Mouse (Mus musculus) T-helper 2 cell (primary cell): ENCODE measurements around the gene Rab5if.
"Not testable (repeated sequence)": the region's sequence is repeated elsewhere in the genome, so short reads cannot be mapped to it uniquely, and the experiment has no call there.

Experiments
- in situ Hi-C: fragments of 300-600 bp; cut with MboI, MseI; formaldehyde crosslinking; loops from one replicate; pipeline ENCODE4 v1.15.1; 2025; ENCODE audit warnings: high pct_unique_total_duplicates

The Rab5if gene

DNA sequence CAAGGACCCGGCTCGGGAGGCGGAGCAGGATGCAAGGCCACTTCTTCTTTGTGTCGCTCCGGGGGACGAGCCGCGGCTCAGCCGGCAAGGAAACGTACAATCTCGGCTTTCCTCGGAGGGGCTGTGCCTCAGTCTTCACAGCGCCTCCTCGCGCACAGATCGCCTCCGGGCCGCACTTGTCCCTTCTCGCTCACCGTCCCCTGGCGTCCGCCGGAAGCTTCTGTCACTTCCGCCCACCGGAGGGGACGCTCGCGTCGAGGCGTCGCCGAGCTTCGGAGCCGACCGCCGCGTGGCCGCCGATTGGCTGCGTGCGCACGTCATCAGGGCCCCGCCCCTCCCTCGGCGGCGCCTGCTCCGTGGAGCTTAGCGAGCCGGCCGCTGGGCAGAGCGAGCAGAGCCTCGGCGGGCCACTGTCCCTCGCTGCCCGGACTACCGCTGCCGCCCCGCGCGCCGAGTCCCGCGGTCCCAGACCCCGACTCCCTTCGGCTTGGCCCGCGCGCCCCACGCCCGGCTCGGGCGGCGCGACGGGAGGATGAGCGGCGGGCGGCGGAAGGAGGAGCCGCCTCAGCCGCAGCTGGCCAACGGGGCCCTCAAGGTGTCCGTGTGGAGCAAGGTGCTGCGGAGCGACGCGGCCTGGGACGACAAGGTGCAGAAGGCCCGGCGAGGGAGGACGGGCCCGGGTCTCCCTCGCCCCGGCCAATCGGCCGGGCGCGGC, at the start of gene Rab5if:
Gene Rab5if, plus strand, starts transcription at position 357 of the 715 bp plus-strand sequence.
- in situ Hi-C loops: no loop called here

GRCm38 (mm10) chr2:156814344-156814801, 48.6 kb upstream of the Rab5if start:
- in situ Hi-C loops: no loop called here

DNA sequence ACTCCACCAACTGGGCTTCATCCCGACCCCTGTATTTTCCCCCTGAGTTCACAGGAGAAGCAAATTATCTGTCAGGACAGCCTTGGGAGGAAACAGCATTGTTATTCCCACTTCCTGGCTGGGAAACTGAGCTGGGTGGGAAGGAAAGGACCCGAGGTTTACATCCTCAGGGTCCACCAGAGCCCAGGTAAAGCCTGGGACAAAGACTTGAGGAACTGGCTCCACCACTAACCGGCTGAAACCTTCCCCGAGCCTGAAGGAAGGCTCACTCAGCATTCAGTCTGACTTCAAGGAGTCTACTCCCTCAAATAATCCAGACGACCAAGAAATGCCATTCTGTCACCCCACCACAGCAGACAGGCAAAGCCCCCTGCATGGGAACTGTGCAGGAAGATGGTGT, 48.0 kb upstream of the Rab5if start:
- in situ Hi-C loops: no loop called here

DNA sequence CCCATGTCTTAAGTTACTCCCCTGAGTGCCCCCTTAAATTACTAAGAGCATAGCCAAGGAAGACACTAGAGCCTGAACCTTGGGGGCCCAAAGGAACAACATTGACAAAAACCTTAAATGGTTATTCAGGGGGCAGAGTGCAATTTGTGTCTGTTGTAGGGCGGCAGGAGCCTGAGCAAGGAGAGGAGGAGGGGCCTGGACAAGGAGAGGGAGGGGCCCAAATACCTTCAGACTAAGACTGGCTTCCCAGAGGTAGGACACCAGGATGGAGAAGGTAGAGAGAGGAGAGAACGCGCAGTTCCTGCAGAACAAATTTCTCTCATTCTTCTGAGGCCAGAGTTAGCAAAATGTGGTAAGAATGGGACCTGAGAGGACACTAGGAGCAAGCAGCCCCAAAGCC, 47.5 kb upstream of the Rab5if start:
- in situ Hi-C loops: no loop called here

DNA sequence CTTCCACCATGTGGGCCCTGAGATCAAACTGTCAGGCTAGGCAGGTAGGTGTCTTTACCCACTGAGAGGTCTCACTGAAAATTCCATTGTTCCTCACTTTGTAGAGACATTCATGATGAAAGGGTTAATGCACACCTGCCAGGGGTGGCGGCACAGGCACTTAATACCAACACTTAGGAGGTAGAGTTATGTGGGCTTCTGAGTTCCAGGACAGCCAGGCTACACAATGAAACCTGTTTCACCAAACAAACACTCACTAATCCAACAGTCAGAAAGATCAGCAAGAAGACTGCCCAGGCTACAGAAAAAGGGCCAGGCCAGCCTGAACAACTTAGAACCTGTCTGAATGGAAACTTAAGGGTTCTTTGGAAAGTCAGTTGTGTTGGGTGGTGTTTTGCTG, 46.8 kb upstream of the Rab5if start:
- in situ Hi-C loops: no loop called here

- in situ Hi-C loops: not testable (repeated sequence)
Observed at GRCm38 (mm10) chr2:156825128-156825527, 37.8 kb upstream of the Rab5if start.

DNA sequence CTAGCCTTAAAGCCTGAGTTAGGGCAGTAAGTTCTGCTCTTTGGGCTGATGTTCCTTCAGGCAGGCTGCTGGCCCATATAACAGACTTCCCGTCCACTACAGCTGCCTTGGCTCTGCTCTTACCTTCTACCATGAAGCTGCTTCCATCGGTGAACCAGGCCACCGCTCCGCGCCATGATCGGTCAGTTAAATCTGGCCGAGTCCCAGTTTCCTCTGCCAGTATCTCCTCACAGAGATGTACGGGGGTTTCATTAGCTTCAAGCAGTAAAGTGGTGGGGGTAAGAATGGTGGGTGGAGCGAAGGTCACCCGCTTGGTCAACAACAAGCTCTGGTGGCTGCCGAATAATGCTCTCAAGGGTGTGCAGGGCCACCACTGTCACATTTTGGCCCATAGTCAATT, 28.6 kb upstream of the Rab5if start:
- in situ Hi-C loops: no loop called here

DNA sequence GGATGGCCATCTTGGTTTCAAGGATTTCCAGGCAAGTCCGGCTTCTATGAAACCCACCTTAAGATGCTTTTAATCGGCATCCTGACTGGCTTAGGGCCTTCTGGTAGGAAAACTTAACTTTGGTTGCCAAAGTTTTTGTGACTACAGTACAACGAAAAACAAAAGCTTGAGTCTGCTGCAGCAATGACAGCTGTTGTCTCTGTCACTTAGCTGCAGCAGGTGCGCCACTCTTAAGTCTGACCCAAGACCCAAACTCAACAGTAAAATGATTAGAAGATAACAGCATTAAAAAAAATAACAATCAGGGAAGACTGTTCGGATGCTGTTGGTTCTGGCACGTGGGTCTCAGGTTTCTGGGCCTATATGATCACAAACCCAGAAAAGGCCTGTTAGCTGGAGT, 24.1 kb upstream of the Rab5if start:
- in situ Hi-C loops: no loop called here

DNA sequence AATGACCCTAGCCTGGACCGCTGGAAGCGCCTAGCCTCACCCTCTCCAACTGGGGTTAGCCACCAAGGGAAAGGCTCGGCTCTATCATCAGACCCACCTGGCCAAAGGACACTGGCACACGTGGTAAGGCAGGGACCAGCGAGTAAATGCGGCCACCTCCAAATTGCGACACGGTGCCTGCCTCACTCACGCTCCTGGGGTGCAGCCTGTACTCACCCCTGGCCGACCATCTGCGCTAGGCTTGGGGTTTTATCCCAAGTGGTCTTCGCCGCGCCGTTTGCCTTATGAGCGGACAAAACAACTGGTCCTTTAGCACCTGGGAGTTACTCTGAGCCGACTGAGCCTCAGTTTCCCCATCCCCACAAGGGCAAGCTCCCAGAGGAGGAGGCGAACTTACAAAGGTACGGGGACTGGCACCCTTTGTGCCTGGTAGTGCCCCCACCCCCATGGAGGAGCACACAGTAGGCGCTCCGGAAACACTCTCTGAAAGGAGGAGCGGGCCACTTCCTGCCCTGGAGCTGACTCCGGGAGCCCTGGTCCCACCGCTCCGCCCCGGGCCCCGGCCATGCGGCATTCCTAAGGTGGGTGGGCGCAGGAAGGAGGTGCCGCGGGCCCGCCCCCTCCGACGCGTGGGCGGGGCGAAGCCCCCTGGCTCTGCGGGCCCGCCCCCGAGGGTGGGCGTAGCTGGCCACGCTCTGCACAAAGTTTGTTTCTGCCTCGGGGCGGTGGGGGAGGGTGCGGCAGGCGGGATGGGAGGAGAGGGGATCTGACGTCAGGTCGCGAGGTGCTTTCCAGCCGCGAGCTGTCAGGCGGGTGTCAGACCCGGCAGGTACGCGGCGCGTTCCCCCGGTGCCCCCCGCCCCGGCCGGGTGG, 23.4 kb upstream of the Rab5if start, which contains the start of gene Tgif2:
Gene Tgif2, plus strand, starts transcription at position 689 of the 873 bp plus-strand sequence.
- in situ Hi-C loops: no loop called here

DNA sequence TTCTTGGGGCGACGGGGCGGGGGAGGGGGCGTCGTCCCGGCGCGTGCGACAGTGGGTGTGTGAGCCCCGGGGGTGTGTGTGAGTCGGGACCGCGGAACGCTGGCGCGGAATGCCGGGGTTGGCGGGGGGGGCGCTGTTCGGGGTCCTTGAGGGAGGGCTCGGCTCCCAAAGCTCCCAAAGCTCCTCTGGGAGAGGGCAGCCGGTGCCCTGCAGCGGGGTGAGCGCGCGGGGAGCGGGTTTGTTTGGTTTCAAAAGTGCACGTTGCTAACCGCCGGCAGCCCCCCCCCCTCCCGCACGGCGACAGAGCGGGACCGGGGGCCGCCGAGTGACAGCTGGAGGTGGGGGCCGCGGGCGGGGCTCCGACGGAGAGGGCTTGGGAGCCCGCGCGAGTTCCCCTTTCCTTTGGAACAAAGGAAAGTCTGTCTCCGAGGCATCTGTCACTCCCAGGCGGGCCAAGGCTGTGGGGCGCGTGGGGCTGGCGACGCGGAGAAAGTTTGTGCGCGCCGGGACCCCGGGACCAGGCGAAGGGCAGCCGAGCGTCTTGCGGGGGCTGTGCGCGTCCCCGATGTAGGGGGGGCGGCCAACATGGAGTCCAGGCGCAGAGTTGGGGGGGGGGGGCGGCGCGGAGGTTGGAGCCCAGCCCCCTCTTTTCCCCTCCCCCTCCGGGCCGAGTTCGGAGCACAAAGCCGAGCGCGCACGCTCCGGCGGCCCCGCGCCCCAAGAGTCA, 22.5 kb upstream of the Rab5if start:
- in situ Hi-C loops: no loop called here

DNA sequence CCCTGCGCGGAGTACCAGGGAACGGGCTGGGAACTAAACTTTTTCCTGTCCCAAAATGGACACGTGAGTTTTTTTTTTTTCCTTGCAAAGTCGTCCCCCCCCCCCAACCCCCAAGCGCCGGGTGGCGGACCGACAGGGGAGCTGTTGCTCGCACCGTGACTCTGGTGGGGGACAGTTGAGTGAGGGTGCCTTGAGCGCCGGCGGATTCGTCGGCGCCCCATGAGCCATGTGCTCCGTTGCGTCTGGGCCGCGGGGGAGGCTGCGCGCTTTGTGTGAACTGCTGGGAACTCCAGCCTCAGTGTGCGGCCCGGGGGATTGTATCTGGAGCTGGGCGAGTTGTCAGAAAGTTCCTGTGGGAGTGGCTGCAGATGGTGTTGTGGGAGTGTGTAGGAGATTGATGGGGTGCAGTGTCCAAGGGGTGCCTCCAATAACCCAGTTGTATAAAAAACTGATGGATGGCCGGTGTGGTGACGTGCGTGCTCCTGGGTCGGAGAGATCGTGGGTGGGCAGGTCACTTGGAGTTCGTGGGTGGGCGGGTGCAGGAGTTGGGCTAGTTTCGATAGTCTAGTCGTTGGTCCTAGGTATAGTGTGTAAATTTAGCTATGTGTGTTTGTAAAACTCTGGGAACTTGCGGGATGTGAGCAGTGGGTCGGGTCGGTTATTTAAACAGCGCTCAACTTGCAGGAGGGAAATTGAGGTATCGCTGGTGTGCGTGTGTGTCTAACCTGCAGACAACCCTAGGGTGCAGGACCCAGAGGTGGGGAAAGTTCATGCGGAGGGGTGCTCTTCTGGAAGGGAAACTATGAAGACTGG, 21.7 kb upstream of the Rab5if start:
- in situ Hi-C loops: no loop called here

GRCm38 (mm10) chr2:156841841-156842706, 20.9 kb upstream of the Rab5if start:
- in situ Hi-C loops: no loop called here

GRCm38 (mm10) chr2:156842711-156843110, 20.2 kb upstream of the Rab5if start:
- in situ Hi-C loops: no loop called here

GRCm38 (mm10) chr2:156843331-156843730, 19.6 kb upstream of the Rab5if start:
- in situ Hi-C loops: no loop called here

DNA sequence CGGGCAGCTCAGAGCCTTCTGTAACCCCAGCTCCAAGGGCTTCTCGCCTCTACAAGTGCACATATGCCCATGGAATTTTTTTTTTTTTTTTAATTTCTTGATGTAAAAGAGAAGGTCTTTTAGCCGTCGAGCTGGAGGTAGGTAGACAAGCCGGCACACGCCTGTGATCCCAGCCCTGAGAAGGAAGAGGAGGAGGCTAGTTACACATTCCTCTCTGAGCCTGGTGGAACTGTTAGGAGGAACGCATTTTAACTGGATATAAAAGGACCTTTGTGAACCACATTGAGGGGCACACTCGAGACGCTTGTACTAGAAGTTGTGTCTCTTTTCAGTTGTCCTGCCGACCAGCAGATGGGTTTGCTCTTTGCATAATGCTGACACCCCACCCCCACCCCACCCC, 18.2 kb upstream of the Rab5if start:
- in situ Hi-C loops: no loop called here

DNA sequence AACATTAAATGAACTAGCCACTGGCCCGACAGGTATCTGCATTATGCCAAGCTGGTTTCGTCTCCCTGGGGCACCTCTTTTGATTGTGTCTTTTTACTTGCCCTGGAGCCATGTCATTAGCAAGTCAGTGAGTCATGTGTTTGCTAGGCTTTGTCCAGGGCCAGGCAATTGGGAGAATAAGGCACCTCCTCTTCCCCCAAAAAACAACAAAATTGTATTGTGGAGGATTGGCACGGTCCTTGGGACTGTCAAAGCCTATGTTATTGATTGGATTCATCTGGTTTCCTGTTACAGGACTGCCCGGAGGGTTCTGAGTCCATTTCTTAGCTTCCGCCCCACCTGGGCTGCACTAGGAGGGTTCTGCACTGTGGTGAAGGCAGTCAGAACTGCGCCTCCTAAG, 15.3 kb upstream of the Rab5if start:
- in situ Hi-C loops: no loop called here

- in situ Hi-C loops: no loop called here
Observed at GRCm38 (mm10) chr2:156848526-156849182, 14.3 kb upstream of the Rab5if start.

DNA sequence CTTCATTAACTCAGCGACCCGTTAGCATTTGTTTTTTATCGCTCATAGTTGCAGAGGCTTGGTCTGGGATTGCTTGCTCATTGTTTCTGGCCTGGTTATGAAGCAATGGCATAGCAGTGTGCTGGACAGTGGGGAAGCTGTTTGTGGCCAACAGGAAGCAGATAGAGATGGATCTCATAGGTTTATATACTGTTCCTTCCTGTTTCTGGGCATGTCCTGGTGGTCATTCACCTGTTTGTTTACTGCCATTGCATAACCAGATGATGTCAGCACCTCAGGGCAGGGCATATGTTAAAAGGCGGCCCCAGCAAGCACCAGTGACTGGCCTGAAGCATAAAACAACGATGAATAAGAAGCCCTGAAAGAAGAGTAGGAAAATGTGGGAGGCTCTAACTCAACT, 12.4 kb upstream of the Rab5if start:
- in situ Hi-C loops: no loop called here

DNA sequence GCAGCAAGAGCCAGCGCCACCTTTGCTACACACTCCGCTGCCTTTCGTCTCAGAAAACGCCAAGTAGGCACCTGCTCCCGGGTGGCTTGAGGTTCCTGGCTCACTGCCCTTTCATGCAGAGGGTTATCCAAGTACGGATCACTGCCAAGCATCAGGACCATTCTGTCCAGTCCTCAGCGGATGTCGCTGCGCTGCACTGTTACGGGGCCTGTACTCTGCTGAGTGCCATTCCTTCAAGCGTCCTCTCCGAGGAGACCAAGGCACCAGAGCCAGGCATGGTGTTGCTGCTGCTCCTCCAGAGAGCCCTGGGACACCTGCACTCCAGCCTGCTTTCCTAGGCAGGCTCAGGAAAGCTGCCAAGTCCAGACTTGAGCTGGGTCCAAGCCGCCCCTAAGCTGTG, 9.3 kb upstream of the Rab5if start:
- in situ Hi-C loops: not testable (repeated sequence)
